Mouse (Mus musculus): ENCODE data around the gene Cdkl3. TPM values are rescaled to one million over a fixed set of nuclear protein-coding genes. Genes with fewer than 3 reads are reported as not detected.

The Cdkl3 gene
- polyA plus RNA-seq, 2 experiments: 9.5 to 12.3 TPM

GRCm38 (mm10) chr11:52054728-52055127 lies 50.7 kb downstream of the Cdkl3 start:
- no peak overlapping the region for H3K4me3 ChIP-seq (replicated peaks; ENCODE audit: low read length)
- no peaks in the 10 kb centered on the region for H3K27me3 ChIP-seq (ENCODE audit: control insufficient read depth, insufficient read depth, low read length)
- no peak for DNase-seq (ENCODE audit: low spot score)
- no peak overlapping the region for H3K4me2 ChIP-seq (replicated peaks; ENCODE audit: low read depth, low read length, severe bottlenecking)
- no peaks in the 10 kb centered on the region for H3K9me3 ChIP-seq (ENCODE audit: control insufficient read depth, low read length)
- no peak for TF ChIP-seq POLR2A (IDR thresholded peaks at IDR 0.05; ENCODE audit: borderline replicate concordance, extremely low read depth, insufficient read depth, insufficient read length)
- H3K36me3 ChIP-seq (ENCODE audit: control insufficient read depth, insufficient read depth, low read length): no peaks in the 10 kb centered on the region
- H3K9ac ChIP-seq (ENCODE audit: low read depth, low read length, severe bottlenecking): no peak overlapping the region
- no peak for ATAC-seq (ENCODE audit: low FRiP score, low read depth)
- 86% methylated on average over 3 of the region's 3 CpGs for WGBS
- no peak overlapping the region for H3K27ac ChIP-seq (replicated peaks; ENCODE audit: low read depth, low read length)
- no peaks in the 10 kb centered on the region for H3K4me1 ChIP-seq (ENCODE audit: control insufficient read depth, insufficient read depth, low read length)

DNA sequence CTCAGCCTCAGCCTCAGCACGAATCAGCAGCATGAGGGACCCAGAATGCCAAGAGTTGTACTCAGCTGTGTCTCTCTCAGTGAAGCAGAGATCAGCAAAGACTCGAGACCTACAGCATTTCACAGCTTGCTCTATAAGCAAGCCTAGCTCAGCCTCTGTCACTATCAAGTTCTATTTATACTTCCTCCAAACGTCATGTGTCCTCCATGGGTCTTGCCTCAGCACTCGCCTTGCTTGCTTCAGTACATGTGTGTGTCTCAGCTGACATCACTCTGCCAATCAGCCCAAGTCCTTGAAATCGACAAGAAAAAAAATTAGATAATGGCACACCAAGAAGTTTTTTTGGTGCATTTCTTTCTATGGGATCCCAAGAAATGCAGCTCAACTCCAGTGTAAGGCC lies 52.2 kb downstream of the Cdkl3 start:
- Histone ChIP-seq H3K9me3 (ENCODE audit: control insufficient read depth, low read length) (no peaks in the 10 kb centered on the region), H3K4me2 (replicated peaks; ENCODE audit: low read depth, low read length, severe bottlenecking) (no peak overlapping the region), H3K27ac (replicated peaks; ENCODE audit: low read depth, low read length) (no peak overlapping the region), H3K36me3 (ENCODE audit: control insufficient read depth, insufficient read depth, low read length) (no peaks in the 10 kb centered on the region), H3K4me1 (ENCODE audit: control insufficient read depth, insufficient read depth, low read length) (no peaks in the 10 kb centered on the region), H3K4me3 (replicated peaks; ENCODE audit: low read length) (no peak overlapping the region), H3K9ac (ENCODE audit: low read depth, low read length, severe bottlenecking) (no peak overlapping the region), H3K27me3 (ENCODE audit: control insufficient read depth, insufficient read depth, low read length) (no peaks in the 10 kb centered on the region)
- ATAC-seq (ENCODE audit: low FRiP score, low read depth) (no peak), DNase-seq (ENCODE audit: low spot score) (no peak)
- TF ChIP-seq POLR2A (IDR thresholded peaks at IDR 0.05; ENCODE audit: borderline replicate concordance, extremely low read depth, insufficient read depth, insufficient read length): no peak
- WGBS: 78% methylated on average over 5 of the region's 5 CpGs

DNA sequence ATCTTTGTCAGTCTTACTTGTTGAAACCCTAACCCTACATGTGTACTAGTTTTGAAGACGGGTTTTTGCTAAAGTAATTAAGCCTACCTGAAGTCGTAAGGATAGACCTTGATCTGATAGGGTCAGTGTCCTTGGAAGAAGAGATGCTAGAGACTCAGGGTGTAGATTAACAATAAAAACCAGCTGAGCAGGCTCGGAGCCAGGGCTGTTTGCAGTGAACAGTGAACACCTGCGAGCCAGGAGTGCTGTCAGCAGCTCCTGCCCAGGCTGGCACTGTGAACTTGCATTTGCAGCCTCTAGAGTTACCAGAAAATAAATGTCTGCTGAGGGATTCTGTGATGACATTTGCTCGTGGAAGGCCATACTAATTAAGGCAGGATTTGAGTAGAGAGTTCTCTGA lies 55.0 kb downstream of the Cdkl3 start:
- H3K27ac ChIP-seq (replicated peaks; ENCODE audit: low read depth, low read length): no peak overlapping the region
- no peaks in the 10 kb centered on the region for H3K9me3 ChIP-seq (ENCODE audit: control insufficient read depth, low read length)
- ATAC-seq (ENCODE audit: low FRiP score, low read depth): no peak
- H3K4me3 ChIP-seq (replicated peaks; ENCODE audit: low read length): no peak overlapping the region
- H3K4me2 ChIP-seq (replicated peaks; ENCODE audit: low read depth, low read length, severe bottlenecking): no peak overlapping the region
- TF ChIP-seq POLR2A (IDR thresholded peaks at IDR 0.05; ENCODE audit: borderline replicate concordance, extremely low read depth, insufficient read depth, insufficient read length): no peak
- no peak overlapping the region for H3K9ac ChIP-seq (ENCODE audit: low read depth, low read length, severe bottlenecking)
- DNase-seq (ENCODE audit: low spot score): no peak
- H3K4me1 ChIP-seq (ENCODE audit: control insufficient read depth, insufficient read depth, low read length): no peaks in the 10 kb centered on the region
- WGBS: 40% methylated on average over 5 of the region's 5 CpGs
- no peaks in the 10 kb centered on the region for H3K36me3 ChIP-seq (ENCODE audit: control insufficient read depth, insufficient read depth, low read length)
- H3K27me3 ChIP-seq (ENCODE audit: control insufficient read depth, insufficient read depth, low read length): no peaks in the 10 kb centered on the region

DNA sequence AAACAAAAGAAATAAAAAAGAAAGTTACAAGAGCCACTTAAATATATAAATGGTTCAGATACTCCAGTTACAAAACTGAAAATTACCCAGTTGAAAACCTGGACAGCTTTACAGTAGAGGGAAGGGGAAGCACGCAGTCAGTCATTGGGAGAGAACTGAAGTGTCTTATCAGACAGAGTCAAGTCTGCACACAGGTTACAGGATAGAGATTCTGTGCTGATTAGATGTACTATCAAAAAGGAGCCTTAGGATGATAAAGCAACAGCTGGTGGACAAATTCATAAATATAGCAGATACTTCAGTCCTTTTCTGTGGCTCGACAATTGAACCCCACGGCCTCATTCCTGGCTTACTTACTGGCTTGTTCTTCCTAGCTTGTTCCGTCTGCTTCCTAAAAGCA lies 56.3 kb downstream of the Cdkl3 start:
- no peak for TF ChIP-seq POLR2A (IDR thresholded peaks at IDR 0.05; ENCODE audit: borderline replicate concordance, extremely low read depth, insufficient read depth, insufficient read length)
- Histone ChIP-seq H3K9ac (ENCODE audit: low read depth, low read length, severe bottlenecking) (no peak overlapping the region), H3K36me3 (ENCODE audit: control insufficient read depth, insufficient read depth, low read length) (no peaks in the 10 kb centered on the region), H3K4me2 (replicated peaks; ENCODE audit: low read depth, low read length, severe bottlenecking) (no peak overlapping the region), H3K27me3 (ENCODE audit: control insufficient read depth, insufficient read depth, low read length) (no peaks in the 10 kb centered on the region), H3K9me3 (ENCODE audit: control insufficient read depth, low read length) (no peaks in the 10 kb centered on the region), H3K4me1 (ENCODE audit: control insufficient read depth, insufficient read depth, low read length) (no peaks in the 10 kb centered on the region), H3K27ac (replicated peaks; ENCODE audit: low read depth, low read length) (no peak overlapping the region), H3K4me3 (replicated peaks; ENCODE audit: low read length) (no peak overlapping the region)
- WGBS: 94% methylated on average over 4 of the region's 4 CpGs
- DNase-seq (ENCODE audit: low spot score) (no peak), ATAC-seq (ENCODE audit: low FRiP score, low read depth) (no peak)

DNA sequence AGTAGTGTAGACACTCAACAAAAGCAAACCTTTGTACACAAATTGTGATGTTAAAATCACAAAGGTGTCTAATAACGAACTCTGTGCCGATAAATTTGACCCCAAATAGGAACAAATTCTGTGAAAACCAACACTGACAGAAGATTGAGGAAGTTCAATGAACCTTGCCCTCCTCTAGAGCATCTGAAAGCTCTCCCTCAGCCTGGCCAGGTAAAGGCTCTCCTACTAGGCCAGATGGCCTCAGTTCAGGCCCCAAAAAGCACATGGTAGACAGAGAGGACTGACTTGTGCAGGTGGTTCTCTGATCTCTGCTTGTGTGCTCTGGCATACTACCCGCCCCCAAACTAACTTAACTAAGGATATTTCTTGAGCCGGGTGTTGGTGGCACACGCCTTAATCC lies 58.4 kb downstream of the Cdkl3 start:
- Histone ChIP-seq H3K27me3 (ENCODE audit: control insufficient read depth, insufficient read depth, low read length) (no peaks in the 10 kb centered on the region), H3K9ac (ENCODE audit: low read depth, low read length, severe bottlenecking) (no peak overlapping the region), H3K4me1 (ENCODE audit: control insufficient read depth, insufficient read depth, low read length) (no peaks in the 10 kb centered on the region), H3K9me3 (ENCODE audit: control insufficient read depth, low read length) (no peaks in the 10 kb centered on the region), H3K27ac (replicated peaks; ENCODE audit: low read depth, low read length) (no peak overlapping the region), H3K36me3 (ENCODE audit: control insufficient read depth, insufficient read depth, low read length) (no peaks in the 10 kb centered on the region), H3K4me2 (replicated peaks; ENCODE audit: low read depth, low read length, severe bottlenecking) (no peak overlapping the region), H3K4me3 (replicated peaks; ENCODE audit: low read length) (no peak overlapping the region)
- ATAC-seq (ENCODE audit: low FRiP score, low read depth) (no peak), DNase-seq (ENCODE audit: low spot score) (no peak)
- WGBS: 91% methylated on average over 5 of the region's 5 CpGs
- no peak for TF ChIP-seq POLR2A (IDR thresholded peaks at IDR 0.05; ENCODE audit: borderline replicate concordance, extremely low read depth, insufficient read depth, insufficient read length)

DNA sequence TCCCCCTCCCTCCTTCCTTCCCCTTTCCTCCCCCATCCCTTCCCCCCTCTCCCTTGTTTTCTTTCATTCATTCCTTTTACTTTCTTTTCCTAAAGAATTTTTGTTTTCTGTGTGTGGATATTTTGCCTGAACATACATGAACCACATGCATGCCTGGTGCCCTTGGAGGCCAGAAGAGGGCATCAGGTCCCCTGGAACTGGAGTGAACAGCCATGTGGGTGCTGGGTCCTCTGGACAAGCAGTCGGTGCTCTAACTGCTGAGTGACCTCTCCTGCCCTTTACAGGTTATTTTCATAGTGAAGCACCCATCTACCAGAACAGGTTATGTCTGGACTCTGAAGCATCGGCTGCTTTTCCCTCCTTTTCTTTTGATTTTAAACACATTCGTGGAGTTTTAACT lies 60.4 kb downstream of the Cdkl3 start:
- no peaks in the 10 kb centered on the region for H3K27me3 ChIP-seq (ENCODE audit: control insufficient read depth, insufficient read depth, low read length)
- H3K27ac ChIP-seq (replicated peaks; ENCODE audit: low read depth, low read length): no peak overlapping the region
- no peak overlapping the region for H3K9ac ChIP-seq (ENCODE audit: low read depth, low read length, severe bottlenecking)
- ATAC-seq (ENCODE audit: low FRiP score, low read depth): no peak
- no peak for DNase-seq (ENCODE audit: low spot score)
- no peaks in the 10 kb centered on the region for H3K36me3 ChIP-seq (ENCODE audit: control insufficient read depth, insufficient read depth, low read length)
- H3K9me3 ChIP-seq (ENCODE audit: control insufficient read depth, low read length): no peaks in the 10 kb centered on the region
- no peak overlapping the region for H3K4me2 ChIP-seq (replicated peaks; ENCODE audit: low read depth, low read length, severe bottlenecking)
- H3K4me3 ChIP-seq (replicated peaks; ENCODE audit: low read length): no peak overlapping the region
- TF ChIP-seq POLR2A (IDR thresholded peaks at IDR 0.05; ENCODE audit: borderline replicate concordance, extremely low read depth, insufficient read depth, insufficient read length): no peak
- no peaks in the 10 kb centered on the region for H3K4me1 ChIP-seq (ENCODE audit: control insufficient read depth, insufficient read depth, low read length)
- 43% methylated on average over 3 of the region's 3 CpGs for WGBS
